Mouse (Mus musculus): ENCODE results near the gene Cd46. TPM values are rescaled to one million over a fixed set of nuclear protein-coding genes. Genes with fewer than 3 reads are reported as not detected.

Cd46 gene
- polyA plus RNA-seq (2012): 0.01 and 0.02 TPM in 2 replicates

GRCm38 (mm10) chr1:195092220-195092720 is at the start of gene Cd46:
TSS of gene Cd46 (minus strand) at chr1:195092249.
- Histone ChIP-seq H3K36me3 (ENCODE audit: control insufficient read depth) (peaks cover 48% of the 10 kb centered on the region), H3K9me3 (ENCODE audit: control insufficient read depth, low read length) (no peaks in the 10 kb centered on the region), H3K4me3 (replicated peaks) (peak within 1 kb of the TSS; percentile 77), H3K27me3 (ENCODE audit: control insufficient read depth) (no peaks in the 10 kb centered on the region), H3K4me1 (ENCODE audit: control insufficient read depth) (peaks cover 71% of the 10 kb centered on the region)
- no peak for TF ChIP-seq TAL1 (IDR thresholded peaks at IDR 0.05; ENCODE audit: low read length)
- TF ChIP-seq GATA1 (IDR thresholded peaks at IDR 0.05; ENCODE audit: low read length): no peak

GRCm38 (mm10) chr1:195132070-195132469 is 40.0 kb upstream of the Cd46 start:
- TF ChIP-seq TAL1 (IDR thresholded peaks at IDR 0.05; ENCODE audit: low read length): no peak
- TF ChIP-seq GATA1 (IDR thresholded peaks at IDR 0.05; ENCODE audit: low read length): no peak

DNA sequence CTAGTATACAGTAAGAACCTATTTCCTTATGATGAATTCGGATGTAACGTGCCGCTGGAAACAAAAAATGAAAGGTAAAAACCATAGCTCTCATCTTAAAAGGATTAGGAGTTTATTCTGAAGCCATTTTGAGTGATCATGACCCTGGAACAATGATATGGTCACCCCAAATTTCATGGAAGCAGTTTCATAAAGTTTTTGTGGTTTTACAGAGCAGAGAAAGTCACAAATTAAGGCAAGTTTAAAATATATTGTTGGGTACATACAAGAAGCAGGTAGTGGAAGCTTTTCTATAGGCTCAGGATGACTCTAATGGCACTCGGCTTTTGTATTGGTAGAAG is 39.6 kb upstream of the Cd46 start:
- Histone ChIP-seq H3K4me3 (replicated peaks) (peak overlapping the region; percentile 99), H3K4me1 (ENCODE audit: control insufficient read depth) (peaks cover 42% of the 10 kb centered on the region), H3K36me3 (ENCODE audit: control insufficient read depth) (peaks cover 33% of the 10 kb centered on the region), H3K9me3 (ENCODE audit: control insufficient read depth, low read length) (no peaks in the 10 kb centered on the region), H3K27me3 (ENCODE audit: control insufficient read depth) (no peaks in the 10 kb centered on the region)
- TF ChIP-seq GATA1 (IDR thresholded peaks at IDR 0.05; ENCODE audit: low read length): no peak
- no peak for TF ChIP-seq TAL1 (IDR thresholded peaks at IDR 0.05; ENCODE audit: low read length)

More at GRCm38 (mm10) chr1:195132070-195132469, 40.0 kb upstream of the Cd46 start:
- no peaks in the 10 kb centered on the region for H3K27me3 ChIP-seq (ENCODE audit: control insufficient read depth)
- peaks cover 29% of the 10 kb centered on the region for H3K36me3 ChIP-seq (ENCODE audit: control insufficient read depth)
- peaks cover 42% of the 10 kb centered on the region for H3K4me1 ChIP-seq (ENCODE audit: control insufficient read depth)
- H3K9me3 ChIP-seq (ENCODE audit: control insufficient read depth, low read length): no peaks in the 10 kb centered on the region
- H3K4me3 ChIP-seq (replicated peaks): peak overlapping the region; percentile 99

DNA sequence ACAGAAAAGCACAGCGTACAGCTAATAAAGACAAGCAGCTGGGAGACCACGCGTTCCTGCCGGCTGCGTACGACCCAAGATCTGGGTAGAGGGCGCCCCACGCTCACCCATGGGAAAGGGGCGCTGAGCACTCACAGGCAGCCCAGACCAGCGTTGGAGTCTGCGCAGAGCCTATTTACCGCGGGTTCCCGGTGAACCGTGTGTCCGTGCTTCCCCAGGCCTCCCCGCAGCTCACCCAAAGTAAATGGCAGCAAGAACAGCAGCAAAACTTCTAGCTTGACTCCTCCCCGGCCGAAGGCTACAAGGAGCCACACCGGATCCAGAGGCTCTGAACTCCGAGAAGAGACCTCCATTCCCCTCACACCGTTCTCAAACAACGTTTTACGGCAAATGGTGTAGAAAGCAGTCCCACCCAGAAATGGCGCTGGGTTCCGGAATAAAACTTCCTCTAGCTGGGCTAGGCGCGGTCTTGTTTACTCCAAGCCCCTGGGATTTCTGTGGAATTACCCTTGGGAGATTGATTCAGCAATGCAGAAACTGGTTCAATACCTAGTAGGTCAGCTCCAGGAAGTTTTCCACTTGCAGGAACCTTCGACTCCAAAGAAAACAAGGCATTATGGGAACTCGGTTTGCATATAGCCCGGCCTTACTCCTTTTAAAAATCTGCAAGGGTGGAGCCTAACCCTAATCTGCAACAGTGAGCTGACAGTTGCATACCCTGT is 39.1 kb upstream of the Cd46 start, which contains the start of gene Cr1l:
Gene Cr1l, minus strand, starts transcription at position 634 of the 722 bp plus-strand sequence.
- TF ChIP-seq GATA1 (IDR thresholded peaks at IDR 0.05; ENCODE audit: low read length) (no peak), TAL1 (IDR thresholded peaks at IDR 0.05; ENCODE audit: low read length) (no peak)
- H3K36me3 ChIP-seq (ENCODE audit: control insufficient read depth): peaks cover 38% of the 10 kb centered on the region
- no peaks in the 10 kb centered on the region for H3K9me3 ChIP-seq (ENCODE audit: control insufficient read depth, low read length)
- H3K27me3 ChIP-seq (ENCODE audit: control insufficient read depth): no peaks in the 10 kb centered on the region
- peaks cover 42% of the 10 kb centered on the region for H3K4me1 ChIP-seq (ENCODE audit: control insufficient read depth)
- H3K4me3 ChIP-seq (replicated peaks): peak within 1 kb of the TSS; percentile 99

DNA sequence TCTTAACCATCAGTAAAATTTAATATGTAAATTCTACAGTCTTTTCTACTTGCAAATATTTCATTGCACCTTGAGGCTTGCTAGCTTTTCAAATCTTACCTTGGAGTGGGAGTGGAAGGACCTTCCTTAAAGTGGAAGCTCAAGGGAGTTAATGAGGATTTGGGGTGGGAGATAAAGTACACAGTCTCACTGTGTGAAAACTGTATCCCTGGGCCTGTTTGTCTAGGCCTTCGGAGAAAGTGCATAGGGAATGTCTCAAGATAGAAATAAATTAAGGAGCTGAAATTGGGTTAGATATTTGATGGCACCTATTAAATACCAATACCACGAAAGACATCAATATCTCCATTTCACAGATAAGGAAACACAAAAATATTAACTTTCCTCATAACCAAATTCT is 38.4 kb upstream of the Cd46 start:
- Histone ChIP-seq H3K27me3 (ENCODE audit: control insufficient read depth) (no peaks in the 10 kb centered on the region), H3K36me3 (ENCODE audit: control insufficient read depth) (peaks cover 45% of the 10 kb centered on the region), H3K4me1 (ENCODE audit: control insufficient read depth) (peaks cover 42% of the 10 kb centered on the region), H3K4me3 (replicated peaks) (peak overlapping the region; percentile 99), H3K9me3 (ENCODE audit: control insufficient read depth, low read length) (no peaks in the 10 kb centered on the region)
- TF ChIP-seq GATA1 (IDR thresholded peaks at IDR 0.05; ENCODE audit: low read length): no peak
- no peak for TF ChIP-seq TAL1 (IDR thresholded peaks at IDR 0.05; ENCODE audit: low read length)

DNA sequence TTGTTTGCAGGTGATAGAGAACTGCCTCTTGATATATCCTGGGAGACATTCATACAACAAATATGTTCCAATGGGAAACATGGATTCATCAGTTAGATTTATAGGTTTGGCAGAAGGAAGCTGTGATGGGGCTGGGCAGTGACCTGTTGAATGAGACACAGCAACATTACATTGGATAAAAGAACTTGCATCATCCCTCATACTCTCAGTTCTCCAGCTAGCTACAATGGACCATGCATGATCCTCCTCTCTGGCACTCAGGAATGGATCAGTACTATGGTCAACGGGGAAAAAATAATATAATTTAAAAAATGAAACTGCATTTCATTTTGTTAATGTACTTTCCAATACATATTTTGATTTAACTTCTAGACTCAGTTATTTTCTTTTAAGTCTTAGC is 37.8 kb upstream of the Cd46 start:
- peak overlapping the region; percentile 99 for H3K4me3 ChIP-seq (replicated peaks)

GRCm38 (mm10) chr1:195114414-195114813 is 22.4 kb upstream of the Cd46 start:
- H3K36me3 ChIP-seq (ENCODE audit: control insufficient read depth): peaks cover 97% of the 10 kb centered on the region
- peak overlapping the region; percentile 30 for H3K4me3 ChIP-seq (replicated peaks)
- no peak for TF ChIP-seq TAL1 (IDR thresholded peaks at IDR 0.05; ENCODE audit: low read length)
- peak; percentile 85 for TF ChIP-seq GATA1 (IDR thresholded peaks at IDR 0.05; ENCODE audit: low read length)
- no peaks in the 10 kb centered on the region for H3K9me3 ChIP-seq (ENCODE audit: control insufficient read depth, low read length)
- H3K4me1 ChIP-seq (ENCODE audit: control insufficient read depth): peaks cover 46% of the 10 kb centered on the region
- H3K27me3 ChIP-seq (ENCODE audit: control insufficient read depth): no peaks in the 10 kb centered on the region

More for the DNA sequence above, 37.8 kb upstream of the Cd46 start:
- H3K27me3 ChIP-seq (ENCODE audit: control insufficient read depth): no peaks in the 10 kb centered on the region
- no peak for TF ChIP-seq GATA1 (IDR thresholded peaks at IDR 0.05; ENCODE audit: low read length)
- TF ChIP-seq TAL1 (IDR thresholded peaks at IDR 0.05; ENCODE audit: low read length): no peak
- H3K4me1 ChIP-seq (ENCODE audit: control insufficient read depth): peaks cover 42% of the 10 kb centered on the region
- H3K9me3 ChIP-seq (ENCODE audit: control insufficient read depth, low read length): no peaks in the 10 kb centered on the region
- H3K36me3 ChIP-seq (ENCODE audit: control insufficient read depth): peaks cover 51% of the 10 kb centered on the region

DNA sequence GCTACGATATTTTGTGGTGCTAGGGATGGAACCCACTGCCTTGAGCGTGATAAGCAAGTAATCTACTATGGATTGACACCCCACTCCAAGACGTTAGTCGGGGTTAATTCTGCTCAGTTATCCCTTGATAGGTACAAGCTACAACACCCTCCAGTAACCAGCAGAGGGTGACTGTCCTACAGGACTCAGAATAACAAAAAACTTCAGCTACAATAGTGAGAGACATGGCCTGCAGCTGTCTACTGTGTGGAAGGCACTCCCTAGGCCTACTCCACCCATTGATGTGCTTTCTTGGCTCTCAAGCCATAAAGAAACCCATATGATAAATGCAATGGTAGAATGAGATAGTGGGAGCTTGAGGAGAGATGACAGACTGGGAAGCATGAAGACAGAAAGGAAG is 21.6 kb upstream of the Cd46 start:
- Histone ChIP-seq H3K4me1 (ENCODE audit: control insufficient read depth) (peaks cover 46% of the 10 kb centered on the region), H3K9me3 (ENCODE audit: control insufficient read depth, low read length) (no peaks in the 10 kb centered on the region), H3K4me3 (replicated peaks) (peak overlapping the region; percentile 4), H3K36me3 (ENCODE audit: control insufficient read depth) (peaks cover 97% of the 10 kb centered on the region), H3K27me3 (ENCODE audit: control insufficient read depth) (no peaks in the 10 kb centered on the region)
- no peak for TF ChIP-seq GATA1 (IDR thresholded peaks at IDR 0.05; ENCODE audit: low read length)
- TF ChIP-seq TAL1 (IDR thresholded peaks at IDR 0.05; ENCODE audit: low read length): no peak

DNA sequence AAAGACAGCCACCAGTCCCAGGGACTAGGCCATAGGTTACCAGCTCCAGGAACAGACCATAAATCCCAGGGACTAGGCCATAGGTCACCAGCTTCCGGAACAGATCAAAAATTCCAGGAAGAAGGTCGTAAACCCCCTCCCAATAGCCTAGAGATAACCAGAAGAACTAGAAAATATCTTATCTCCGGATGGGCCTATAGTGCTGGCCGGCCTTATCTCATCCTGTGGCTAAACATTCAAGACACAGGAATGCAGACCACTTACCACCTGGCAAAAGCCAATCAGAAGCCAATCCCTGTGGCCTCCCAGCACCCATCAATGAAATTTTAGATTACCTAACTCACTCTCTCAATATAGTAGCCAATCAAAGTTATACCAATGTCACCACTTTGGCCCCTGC is 8.6 kb upstream of the Cd46 start:
- Histone ChIP-seq H3K4me1 (ENCODE audit: control insufficient read depth) (peaks cover 29% of the 10 kb centered on the region), H3K4me3 (replicated peaks) (no peak overlapping the region), H3K27me3 (ENCODE audit: control insufficient read depth) (no peaks in the 10 kb centered on the region), H3K9me3 (ENCODE audit: control insufficient read depth, low read length) (no peaks in the 10 kb centered on the region; the same call in 1 of the 2 replicates), H3K36me3 (ENCODE audit: control insufficient read depth) (peaks cover 89% of the 10 kb centered on the region)
- no peak for TF ChIP-seq GATA1 (IDR thresholded peaks at IDR 0.05; ENCODE audit: low read length)
- TF ChIP-seq TAL1 (IDR thresholded peaks at IDR 0.05; ENCODE audit: low read length): no peak
